Comparison of ENCODE assay signal across 14 mouse cellular contexts in the genomic region with DNA sequence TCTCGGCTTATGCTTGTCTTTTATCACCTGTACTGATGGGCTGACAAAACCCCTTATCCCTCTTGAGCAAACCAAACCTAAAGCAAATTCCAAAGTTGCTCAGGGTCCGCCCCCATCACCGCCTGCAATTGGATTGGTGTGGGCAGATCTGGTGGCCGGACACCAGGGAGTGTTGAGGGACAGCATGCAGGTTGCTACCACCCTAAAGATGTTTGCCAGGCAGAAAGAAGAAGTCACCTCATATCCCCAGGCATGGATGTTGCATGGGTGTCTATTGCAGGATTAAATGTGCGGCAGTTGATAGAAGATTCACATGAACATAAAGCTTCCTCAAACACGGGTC.
DNase-seq lines count a peak whose midpoint lies in the region; ATAC-seq and TF ChIP-seq lines count a peak whose summit lies in the region.
"Had no signal": no experiment of that assay in that cellular context is flagged by ENCODE, and none has a peak within 500 bp of the region (broad histone marks: within the 10 kb centered on the region; RNA-seq: fewer than 3 reads in every experiment).

No protein-coding gene starts in this region.

- 0 out of 2 replicates have a peak, but pooled peaks have one; percentile 15 for ATAC-seq in kidney, embryonic 15.5 days (replicated peaks; ENCODE audit: low FRiP score)
- no peak for ATAC-seq in hindbrain, embryonic 11.5 days (ENCODE audit: low FRiP score)
- no peak for ATAC-seq in limb, embryonic 14.5 days (ENCODE audit: low FRiP score, low read depth)
- no peak; the same call in 1 of the 2 replicates for ATAC-seq in neural tube, embryonic 13.5 days (ENCODE audit: low read depth)
- ATAC-seq in granulocyte monocyte progenitor cell, adult 5-6 weeks (replicated peaks; ENCODE audit: poor library complexity, severe bottlenecking), result no peak

- no peaks in the 10 kb centered on the region for H3K27me3 ChIP-seq in kidney, embryonic 15.5 days
- H3K27me3 ChIP-seq in hindbrain, embryonic 11.5 days (ENCODE audit: control insufficient read depth, insufficient read depth, low read length), result no peaks in the 10 kb centered on the region
- H3K27me3 ChIP-seq in limb, embryonic 14.5 days (ENCODE audit: control insufficient read depth, insufficient read depth, low read length), result no peaks in the 10 kb centered on the region
- no peaks in the 10 kb centered on the region for H3K27me3 ChIP-seq in neural tube, embryonic 13.5 days
- H3K27me3 ChIP-seq in kidney, adult 2 months (replicated peaks; ENCODE audit: control insufficient read depth, insufficient read depth, low read length), result no peaks in the 10 kb centered on the region

- H3K36me3 ChIP-seq in kidney, embryonic 15.5 days, result no peaks in the 10 kb centered on the region
- H3K36me3 ChIP-seq in hindbrain, embryonic 11.5 days (ENCODE audit: control insufficient read depth, insufficient read depth, low read length), result no peaks in the 10 kb centered on the region
- H3K36me3 ChIP-seq in limb, embryonic 14.5 days (ENCODE audit: control insufficient read depth, insufficient read depth, low read length), result no peaks in the 10 kb centered on the region
- H3K36me3 ChIP-seq in neural tube, embryonic 13.5 days, result no peaks in the 10 kb centered on the region
- H3K36me3 ChIP-seq in kidney, adult 2 months (ENCODE audit: control insufficient read depth, insufficient read depth, low read length), result no peaks in the 10 kb centered on the region
- H3K36me3 ChIP-seq: heart, embryonic 13.5 days had no signal

- TF ChIP-seq CTCF in kidney, adult 2 months (conservative IDR thresholded peaks at IDR 0.05; ENCODE audit: insufficient read depth, insufficient read length, low read depth, low read length), result no peak

- no peak for DNase-seq in kidney, postnatal 10 days
- DNase-seq in hindbrain, embryonic 11.5 days (ENCODE audit: low spot score), result peak; percentile 22
- no peak for DNase-seq in limb, embryonic 14.5 days (ENCODE audit: low spot score)
- no peak for DNase-seq in spleen, postnatal 14 days (ENCODE audit: low spot score in 2 of 2)
- DNase-seq in kidney, adult 2 months, result no peak
- DNase-seq: adrenal gland, adult 2 months; B cell, adult 2 months; cerebellum, adult 18-20 months; gastrocnemius, postnatal 10 days had no signal

- no peak overlapping the region for H3K27ac ChIP-seq in kidney, embryonic 15.5 days
- H3K27ac ChIP-seq in hindbrain, embryonic 11.5 days (ENCODE audit: low read depth, low read length), result no peak overlapping the region
- no peak overlapping the region for H3K27ac ChIP-seq in limb, embryonic 14.5 days (replicated peaks; ENCODE audit: low read depth, low read length)
- no peak overlapping the region for H3K27ac ChIP-seq in neural tube, embryonic 13.5 days (replicated peaks)
- no peak overlapping the region for H3K27ac ChIP-seq in kidney, adult 2 months (ENCODE audit: insufficient read depth, low read depth, low read length)
- H3K27ac ChIP-seq: heart, embryonic 13.5 days; kidney, postnatal 0 days had no signal

- WGBS in kidney, embryonic 15.5 days, result 64% methylated on average over 6 of the region's 6 CpGs
- 73% methylated on average over 6 of the region's 6 CpGs for WGBS in hindbrain, embryonic 11.5 days
- 72% methylated on average over 6 of the region's 6 CpGs for WGBS in limb, embryonic 14.5 days
- WGBS in neural tube, embryonic 13.5 days, result 73% methylated on average over 6 of the region's 6 CpGs
- 79% methylated on average over 6 of the region's 6 CpGs for WGBS in kidney, adult 2 months

- no peaks in the 10 kb centered on the region for H3K9me3 ChIP-seq in kidney, embryonic 15.5 days (replicated peaks)
- no peaks in the 10 kb centered on the region for H3K9me3 ChIP-seq in hindbrain, embryonic 11.5 days (ENCODE audit: control insufficient read depth, low read length)
- no peaks in the 10 kb centered on the region for H3K9me3 ChIP-seq in limb, embryonic 14.5 days (ENCODE audit: control insufficient read depth, low read length)
- no peaks in the 10 kb centered on the region for H3K9me3 ChIP-seq in neural tube, embryonic 13.5 days
- H3K9me3 ChIP-seq: heart, embryonic 13.5 days had no signal

- peak overlapping the region; percentile 12; the same call in 1 of the 2 replicates for H3K4me2 ChIP-seq in kidney, embryonic 15.5 days
- no peak overlapping the region for H3K4me2 ChIP-seq in hindbrain, embryonic 11.5 days (replicated peaks; ENCODE audit: low read depth, low read length)
- H3K4me2 ChIP-seq in limb, embryonic 14.5 days (replicated peaks; ENCODE audit: low read depth, low read length, severe bottlenecking), result 0 out of 2 replicates have a peak overlapping the region, but pooled peaks have one; percentile 23
- H3K4me2 ChIP-seq in neural tube, embryonic 13.5 days, result 0 out of 2 replicates have a peak overlapping the region, but pooled peaks have one; percentile 1
- H3K4me2 ChIP-seq: heart, embryonic 13.5 days had no signal

- H3K4me1 ChIP-seq in kidney, embryonic 15.5 days, result peaks cover 13% of the 10 kb centered on the region
- 0 out of 2 replicates have a peak, but pooled peaks cover 4% of the 10 kb centered on the region for H3K4me1 ChIP-seq in hindbrain, embryonic 11.5 days (replicated peaks; ENCODE audit: control insufficient read depth, insufficient read depth, low read length)
- peaks cover 11% of the 10 kb centered on the region for H3K4me1 ChIP-seq in limb, embryonic 14.5 days (ENCODE audit: control insufficient read depth, insufficient read depth, low read length)
- H3K4me1 ChIP-seq in neural tube, embryonic 13.5 days (replicated peaks), result peaks cover 11% of the 10 kb centered on the region
- H3K4me1 ChIP-seq in kidney, adult 2 months (ENCODE audit: control insufficient read depth, insufficient read depth, low read length), result no peaks in the 10 kb centered on the region

- no peak for TF ChIP-seq POLR2A in limb, embryonic 14.5 days (IDR thresholded peaks at IDR 0.05; ENCODE audit: borderline replicate concordance, extremely low read depth, insufficient read depth, insufficient read length)
- TF ChIP-seq POLR2A in kidney, adult 2 months (IDR thresholded peaks at IDR 0.05; ENCODE audit: low read depth, low read length), result no peak

- no peak overlapping the region for H3K9ac ChIP-seq in kidney, embryonic 15.5 days
- no peak overlapping the region for H3K9ac ChIP-seq in hindbrain, embryonic 11.5 days (ENCODE audit: low read depth, low read length)
- H3K9ac ChIP-seq in limb, embryonic 14.5 days (ENCODE audit: low read depth, low read length, severe bottlenecking), result peak overlapping the region; percentile 18; the same call in 1 of the 2 replicates
- H3K9ac ChIP-seq in neural tube, embryonic 13.5 days, result no peak overlapping the region

- no peak overlapping the region for H3K4me3 ChIP-seq in kidney, embryonic 15.5 days (replicated peaks)
- H3K4me3 ChIP-seq in hindbrain, embryonic 11.5 days (ENCODE audit: low read depth, low read length), result no peak overlapping the region
- H3K4me3 ChIP-seq in limb, embryonic 14.5 days (replicated peaks; ENCODE audit: low read length), result no peak overlapping the region
- no peak overlapping the region for H3K4me3 ChIP-seq in neural tube, embryonic 13.5 days
- no peak overlapping the region for H3K4me3 ChIP-seq in kidney, adult 2 months (ENCODE audit: insufficient read depth, low read depth, low read length)
- H3K4me3 ChIP-seq: heart, embryonic 13.5 days had no signal
